Mouse (Mus musculus) forelimb bud, embryonic 11.5 days (tissue): ENCODE measurements around the gene Pdgfb.

ENCODE experiments used
- DNase-seq: peaks from one replicate; pipeline ENCODE4 v3.0.0-alpha.2; 2012; ENCODE audit warnings: low read depth, low spot score

The Pdgfb gene

DNA sequence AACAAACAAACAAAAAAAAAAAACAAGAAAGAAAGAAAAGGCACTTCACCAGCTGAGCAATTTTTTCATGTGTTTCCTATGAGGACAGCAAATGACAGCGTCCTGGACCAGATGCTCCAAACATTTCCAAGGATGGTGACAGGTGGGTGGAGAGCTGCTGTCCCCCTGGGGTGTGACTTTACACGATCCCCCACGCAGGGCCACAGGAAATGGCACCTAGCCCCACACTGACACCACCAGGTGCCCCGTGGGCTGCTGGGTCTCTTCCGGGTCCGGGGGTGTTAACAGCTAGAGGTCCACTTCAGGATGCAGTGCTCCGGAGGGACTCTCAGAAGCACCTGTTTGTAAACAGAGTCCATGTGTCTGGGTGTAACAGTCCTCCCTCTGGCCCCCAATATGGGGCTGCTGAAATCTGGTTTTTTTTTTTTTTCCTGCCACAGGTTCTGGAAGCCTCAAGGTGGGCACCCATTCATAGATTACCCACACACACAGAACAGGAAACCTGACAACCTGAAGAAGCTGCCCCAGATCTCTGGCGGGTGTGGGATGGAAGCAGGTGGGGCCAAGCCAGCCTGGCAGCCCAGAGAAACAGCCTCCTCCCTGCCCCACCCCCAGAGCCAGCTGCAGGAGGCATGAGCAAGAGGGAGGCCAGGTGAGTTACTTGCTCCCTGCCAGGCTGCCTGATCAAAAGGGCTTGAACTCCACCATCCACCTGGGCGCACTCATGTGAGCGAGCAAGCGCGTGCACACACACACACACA, 5.2 kb downstream of the Pdgfb start:
- DNase-seq, result no peak

DNA sequence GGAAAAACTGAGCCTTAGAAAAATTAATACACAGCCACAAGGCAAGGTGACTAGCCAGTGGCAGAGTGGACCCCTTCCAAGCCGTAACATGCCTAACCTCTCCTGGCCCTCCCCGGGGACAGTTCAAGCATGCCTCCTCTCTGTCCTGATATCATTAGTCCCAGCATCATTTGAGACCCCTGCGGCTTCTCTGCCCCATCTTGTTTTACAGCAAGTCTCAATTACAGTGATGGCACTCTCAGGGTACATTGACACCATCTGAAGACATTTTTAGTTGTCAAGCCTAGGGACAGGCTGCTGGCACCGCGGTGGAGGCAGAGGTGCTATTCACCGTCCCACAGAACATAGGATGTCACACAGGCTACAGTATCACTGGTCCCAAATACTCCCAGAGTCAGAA, 6.3 kb downstream of the Pdgfb start:
- no peak for DNase-seq

GRCm38 (mm10) chr15:80006156-80006555, 8.6 kb downstream of the Pdgfb start:
- no peak for DNase-seq

- DNase-seq, result no peak
These were observed 9.3 kb downstream of the Pdgfb start for GRCm38 (mm10) chr15:80005436-80005835.

DNA sequence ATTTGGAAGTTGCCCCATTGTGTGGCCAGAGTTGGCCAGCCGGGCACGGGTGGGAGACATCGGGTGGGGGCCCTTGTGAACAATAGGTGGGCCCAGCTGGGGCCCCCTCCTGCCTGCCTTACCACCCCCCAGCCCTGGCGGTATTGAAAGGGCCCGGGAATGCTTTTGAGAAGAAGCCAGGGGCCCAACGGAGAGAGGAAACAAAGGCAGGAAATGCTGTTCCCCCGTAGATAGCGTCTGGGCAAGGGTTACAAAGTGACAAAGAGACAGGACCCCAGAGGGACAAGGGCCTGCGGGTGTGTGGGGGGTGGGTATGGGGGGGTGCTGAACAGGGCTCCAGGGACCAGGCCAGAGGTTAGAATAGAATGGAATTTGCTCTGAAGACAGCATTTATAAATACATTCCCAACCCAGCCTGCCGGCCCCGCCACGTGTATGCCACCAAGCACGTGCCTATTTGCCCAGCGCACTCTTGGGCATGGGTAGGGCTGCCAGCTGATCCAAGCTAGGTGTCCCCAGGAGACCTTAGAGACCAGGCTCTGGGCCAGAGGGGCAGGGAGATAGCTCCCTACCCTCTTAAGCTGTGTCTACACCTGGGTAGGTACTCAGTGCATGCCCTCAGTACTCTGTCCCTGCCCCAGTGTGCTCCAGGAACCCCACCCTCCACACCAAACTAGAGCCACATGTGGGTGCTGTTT, 10.0 kb downstream of the Pdgfb start:
- no peak for DNase-seq

DNA sequence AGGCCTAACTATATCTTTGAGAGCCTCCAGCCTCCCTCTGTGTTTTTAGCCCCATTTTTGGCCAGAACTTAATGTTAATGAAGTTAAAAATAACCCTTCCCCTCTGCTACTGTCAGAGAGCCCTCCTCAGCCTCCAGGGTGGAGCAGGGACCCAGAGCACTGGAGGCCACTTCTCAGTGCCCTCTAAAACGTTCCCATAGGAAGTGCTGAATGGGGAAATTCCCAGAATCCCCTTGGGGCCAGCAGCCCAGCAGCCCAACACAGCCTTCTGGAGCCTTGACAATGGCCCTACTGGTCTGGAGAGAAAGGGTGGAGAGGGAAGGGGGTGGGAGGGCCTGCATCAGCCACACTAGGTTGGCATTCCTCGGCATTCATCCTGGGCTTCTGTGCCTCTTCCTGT, 11.2 kb downstream of the Pdgfb start:
- DNase-seq, result no peak

DNA sequence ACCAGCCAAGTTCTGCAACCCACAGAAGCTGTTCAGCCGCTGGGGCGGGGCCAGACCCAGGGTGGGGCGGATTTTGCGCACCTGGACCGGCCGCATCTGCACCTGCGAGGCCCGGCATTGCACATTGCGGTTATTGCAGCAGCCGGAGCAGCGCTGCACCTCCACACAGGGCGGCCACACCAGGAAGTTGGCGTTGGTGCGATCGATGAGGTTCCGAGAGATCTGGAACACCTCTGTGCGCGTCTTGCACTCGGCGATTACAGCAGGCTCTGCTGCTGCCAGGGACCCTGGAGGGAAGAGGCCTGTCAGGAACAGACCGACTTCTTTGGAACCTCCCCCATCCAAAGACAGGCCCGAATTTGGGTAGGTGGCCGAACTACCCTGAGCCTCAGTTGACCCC, 13.2 kb downstream of the Pdgfb start:
- no peak for DNase-seq

DNA sequence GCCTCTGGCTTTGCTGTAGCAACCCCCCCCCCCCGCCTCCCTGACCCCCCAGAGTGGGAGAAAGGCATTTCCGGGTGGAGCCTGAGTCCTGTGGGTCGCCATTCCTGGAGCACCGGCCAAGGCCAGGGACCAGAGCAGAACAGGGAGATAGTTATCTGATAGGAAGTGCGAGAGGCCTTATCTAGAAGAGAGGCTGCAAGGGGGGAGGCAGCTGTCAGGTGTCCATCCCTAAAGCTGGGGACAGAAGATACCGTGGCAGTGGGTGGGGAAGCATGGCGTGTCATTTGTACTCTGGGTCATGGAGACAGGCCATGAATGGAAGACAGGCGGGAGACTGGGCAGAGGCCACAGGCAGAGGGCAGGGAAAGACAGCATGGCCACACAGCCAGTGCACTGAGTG, 14.1 kb downstream of the Pdgfb start:
- DNase-seq, result no peak

DNA sequence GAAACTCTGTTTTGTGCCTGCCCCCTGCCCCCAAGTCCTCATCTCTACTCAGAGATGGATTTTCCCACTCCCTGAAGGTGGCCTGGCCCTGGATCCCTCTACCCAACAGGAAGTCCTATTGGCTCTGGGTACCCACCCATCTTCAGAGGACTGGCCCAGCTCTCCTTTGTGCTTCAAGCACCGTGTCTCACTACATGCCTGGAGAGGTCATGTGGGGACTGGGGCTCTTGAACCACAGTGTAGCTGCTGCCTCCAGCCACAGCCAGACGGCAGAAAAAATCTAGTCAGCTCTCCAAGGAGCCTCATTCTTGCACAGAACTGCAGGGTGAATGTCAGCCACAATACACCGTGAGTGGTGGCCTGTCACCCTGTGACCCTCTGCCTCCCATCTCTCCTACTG, 16.8 kb downstream of the Pdgfb start:
- no peak for DNase-seq

DNA sequence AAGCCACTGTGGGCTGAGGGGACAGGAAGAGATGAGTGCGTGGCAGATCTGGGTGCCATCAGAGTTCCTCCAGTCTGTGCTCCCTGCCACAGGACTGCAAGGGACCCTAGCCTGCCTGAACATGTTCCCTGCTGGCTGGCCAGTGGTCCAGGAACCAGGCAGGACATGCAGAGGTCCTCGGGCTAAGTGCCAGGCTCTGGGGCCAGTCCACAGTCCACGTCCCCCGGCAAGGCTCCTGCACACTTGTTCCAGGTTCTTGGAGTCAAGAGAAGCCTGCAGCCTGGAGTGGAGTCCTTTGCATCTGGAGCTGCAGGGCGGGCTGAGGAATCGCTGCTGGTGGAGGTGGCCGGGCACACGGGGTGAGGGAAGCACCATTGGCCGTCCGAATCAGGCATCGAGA, 18.0 kb downstream of the Pdgfb start:
- no peak for DNase-seq

DNA sequence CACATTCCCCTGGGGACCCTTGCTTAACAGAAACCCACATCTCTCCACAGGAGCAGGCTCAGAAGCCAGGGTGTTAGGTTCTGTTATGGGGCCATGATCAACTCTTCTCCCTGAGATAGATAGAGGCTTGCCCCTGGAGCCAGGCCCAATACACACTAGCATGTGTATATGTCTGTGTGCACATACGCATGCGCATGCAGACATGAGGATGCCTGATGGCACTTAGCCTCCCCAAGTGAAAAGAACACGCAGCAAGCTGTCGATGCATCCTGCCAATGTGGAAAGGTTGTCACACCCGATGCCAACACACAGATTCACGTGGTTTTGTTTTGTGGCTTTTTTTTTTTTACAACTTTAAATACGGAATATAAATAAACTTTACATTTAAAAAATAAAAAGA, 19.2 kb downstream of the Pdgfb start:
- no peak for DNase-seq

DNA sequence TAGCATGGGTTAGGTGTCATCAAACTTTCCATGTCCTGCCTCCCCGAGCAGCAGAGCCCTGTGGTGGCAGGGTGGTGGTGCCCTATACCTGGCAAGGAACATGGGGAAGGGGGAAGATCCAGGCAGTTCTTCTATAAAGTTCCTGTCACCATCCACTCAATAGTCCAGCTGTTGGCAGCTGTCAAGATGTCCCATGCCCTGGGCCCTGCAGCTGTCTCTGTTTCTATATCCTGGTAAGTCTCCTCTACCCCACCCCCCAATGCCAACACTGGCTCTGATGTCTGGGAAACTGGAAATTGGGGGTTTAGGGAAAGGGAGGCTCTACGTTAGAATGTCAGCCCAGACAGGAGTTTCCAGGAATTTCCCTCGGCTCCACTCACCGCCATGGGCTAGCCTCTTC, 20.2 kb downstream of the Pdgfb start:
- DNase-seq, result no peak

GRCm38 (mm10) chr15:79986182-79986581, 28.6 kb downstream of the Pdgfb start:
- no peak for DNase-seq

DNA sequence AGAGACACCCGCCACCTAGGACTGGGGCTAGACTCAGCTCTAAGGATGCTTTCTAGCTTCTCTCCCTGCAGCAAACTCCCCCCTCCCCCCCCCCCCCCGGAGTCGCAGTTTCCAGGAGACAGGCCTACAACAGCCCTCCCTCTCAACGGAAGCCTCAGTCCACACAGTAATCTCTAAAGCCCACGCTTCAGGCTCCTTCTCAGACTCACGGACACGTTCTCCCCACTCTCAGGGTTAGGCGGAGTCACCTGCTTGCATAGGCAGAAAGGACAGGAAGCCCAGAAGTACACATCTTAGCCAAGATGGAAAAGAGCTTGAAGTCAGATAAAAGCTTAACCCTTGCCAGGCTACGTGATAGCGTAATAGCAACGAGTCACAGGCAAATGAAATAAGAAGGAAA, 29.3 kb downstream of the Pdgfb start:
- no peak for DNase-seq

GRCm38 (mm10) chr15:79984152-79984551, 30.6 kb downstream of the Pdgfb start:
- no peak for DNase-seq

DNA sequence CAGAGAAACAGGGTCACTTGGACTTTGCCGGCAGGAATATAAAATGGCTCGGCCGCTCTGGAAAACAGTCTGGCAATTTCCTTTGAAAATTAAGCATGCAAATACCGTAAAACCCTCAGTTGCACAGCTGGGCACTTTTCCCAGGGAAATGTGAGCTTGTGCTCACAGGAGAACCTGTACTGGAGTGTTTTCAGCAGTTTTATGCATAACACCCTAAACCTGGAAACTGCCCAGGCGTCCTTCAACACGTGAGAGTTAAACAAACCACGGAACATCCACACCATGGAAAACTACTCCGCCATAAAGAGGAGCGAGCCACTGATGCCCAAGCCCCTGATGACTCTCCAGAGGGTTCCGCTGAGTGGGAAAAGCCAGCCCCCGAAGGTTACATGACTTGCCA, 34.1 kb downstream of the Pdgfb start:
- DNase-seq, result no peak

DNA sequence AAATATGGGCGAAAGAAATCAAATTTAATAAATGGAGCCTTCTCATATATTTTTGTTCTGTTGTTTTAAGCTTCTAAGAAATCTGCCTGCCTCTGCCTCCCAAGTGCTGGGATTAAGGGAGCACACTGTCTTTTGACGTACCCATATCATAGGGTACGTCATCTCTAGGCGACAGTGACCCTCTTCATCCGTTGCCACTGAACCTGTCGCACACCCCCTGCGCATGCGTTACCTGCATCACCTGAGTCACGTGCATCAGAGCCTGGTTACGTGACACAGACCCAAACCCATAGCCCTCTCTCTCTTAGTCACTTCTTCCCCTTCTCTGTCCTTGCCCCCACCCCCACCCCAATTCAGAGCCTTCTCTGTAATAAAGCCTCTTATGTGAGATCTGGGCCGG, 42.6 kb downstream of the Pdgfb start:
- no peak for DNase-seq

GRCm38 (mm10) chr15:79970940-79971339, 43.8 kb downstream of the Pdgfb start, which contains the start of gene Cbx7:
Gene Cbx7 (minus strand): TSS chr15:79971119.
- DNase-seq, result no peak

DNA sequence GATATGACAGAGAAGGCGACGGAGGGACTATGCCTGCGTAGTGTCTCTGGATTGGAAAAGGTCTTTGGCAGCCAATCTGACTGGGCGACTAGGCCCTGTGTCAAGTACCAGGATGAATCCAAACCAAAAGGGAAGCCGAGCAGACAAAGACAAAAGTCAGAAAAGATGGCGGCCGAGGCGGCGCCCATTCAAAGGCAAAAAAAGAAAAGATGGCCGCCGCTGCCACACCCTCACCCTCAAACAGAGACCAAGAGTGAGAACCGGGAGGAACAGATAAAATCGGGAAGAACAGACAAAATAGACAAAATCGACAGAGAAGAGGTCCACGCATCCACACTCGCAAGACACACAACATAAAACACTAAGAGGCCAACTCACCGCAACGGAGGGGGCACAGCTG, 44.3 kb downstream of the Pdgfb start:
- DNase-seq, result no peak

DNA sequence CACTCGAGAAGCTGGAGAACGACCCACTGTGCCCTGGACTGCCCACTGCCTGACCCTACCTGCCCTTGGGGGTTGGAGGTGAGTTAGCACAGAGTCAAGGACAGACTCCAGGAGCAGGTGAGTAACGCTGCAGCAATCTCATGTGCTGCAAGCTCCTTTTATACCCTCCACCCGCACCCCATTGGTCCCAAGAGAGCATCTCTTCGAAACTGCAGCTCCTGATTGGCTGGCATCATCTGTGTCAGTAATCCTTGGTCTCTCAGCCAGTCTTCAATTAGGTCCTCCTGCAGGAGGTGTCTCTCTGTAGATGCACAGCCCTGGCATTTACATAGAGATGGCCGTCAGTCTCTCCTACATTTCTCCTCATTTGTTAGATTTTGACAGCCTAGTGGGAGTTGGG, 47.4 kb downstream of the Pdgfb start:
- DNase-seq, result no peak

- no peak for DNase-seq
These were observed 50.4 kb downstream of the Pdgfb start for GRCm38 (mm10) chr15:79964376-79964775.

GRCm38 (mm10) chr15:79962661-79963060, 52.1 kb downstream of the Pdgfb start:
- no peak for DNase-seq

DNA sequence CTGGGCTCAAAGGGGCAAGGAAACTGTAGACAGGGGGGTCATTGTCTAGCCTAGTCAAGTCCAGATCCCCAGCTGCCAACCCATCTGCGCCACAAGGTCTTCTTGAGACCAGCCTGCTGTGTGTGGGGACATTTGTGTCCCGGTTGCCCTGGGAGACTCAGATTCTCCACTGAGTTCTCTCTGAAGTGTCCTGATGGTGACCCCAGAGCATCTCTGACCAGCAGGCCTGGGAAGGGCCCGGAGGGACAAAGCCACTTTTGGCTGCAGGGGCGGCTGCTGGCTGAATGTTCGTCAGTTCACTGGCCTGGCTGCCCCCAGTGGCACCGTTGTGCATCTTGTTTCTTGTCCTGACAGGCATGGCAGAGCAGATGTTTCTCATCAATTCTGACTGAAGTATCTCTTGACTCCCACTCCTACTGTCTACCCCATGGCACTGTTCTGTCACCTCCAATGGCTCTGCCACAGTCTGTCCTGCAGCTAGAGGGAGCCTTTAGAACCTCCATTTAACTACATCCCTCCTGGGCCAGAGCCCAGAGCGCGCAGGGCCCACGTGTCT, 53.3 kb downstream of the Pdgfb start:
- DNase-seq, result no peak
